Mouse (Mus musculus) limb, embryonic 12.5 days (tissue): ENCODE measurements around the gene Tmtc2. TPM values are rescaled to one million over a fixed set of nuclear protein-coding genes. Genes with fewer than 3 reads are reported as not detected.

Experiments
- ATAC-seq: fragments of 200-750 bp; cut with Nextera tagmentation; 2 replicates; pipeline ENCODE4 v1.8.0; 2017; ENCODE audit warnings: low read depth, moderate TSS enrichment; ENCODE audit not compliant: insufficient number of reproducible peaks, insufficient read depth, low FRiP score, low TSS enrichment
- H3K27ac ChIP-seq: fragments of 300-500 bp; sonication (generic); 2 replicates; pipeline ENCODE4 v1.5.1; 2016; ENCODE audit warnings: mild to moderate bottlenecking, moderate library complexity
- H3K27me3 ChIP-seq: fragments of 300-500 bp; sonication (generic); 2 replicates; pipeline ENCODE4 v1.6.1; 2016; ENCODE audit warnings: mild to moderate bottlenecking, moderate library complexity
- H3K36me3 ChIP-seq: fragments of 300-500 bp; sonication (generic); 2 replicates; pipeline ENCODE4 v1.6.1; 2016; ENCODE audit warnings: mild to moderate bottlenecking, moderate library complexity
- H3K4me1 ChIP-seq: fragments of 300-500 bp; sonication (generic); replicated peaks from 2 replicates; pipeline ENCODE4 v1.6.1; 2016
- H3K4me2 ChIP-seq: fragments of 300-500 bp; sonication (generic); 2 replicates; pipeline ENCODE4 v1.6.1; 2016; ENCODE audit warnings: mild to moderate bottlenecking, moderate library complexity
- H3K4me3 ChIP-seq: fragments of 300-500 bp; sonication (generic); replicated peaks from 2 replicates; pipeline ENCODE4 v1.5.1; 2016; ENCODE audit warnings: mild to moderate bottlenecking
- H3K9ac ChIP-seq: fragments of 300-500 bp; sonication (generic); replicated peaks from 2 replicates; pipeline ENCODE4 v1.6.1; 2016; ENCODE audit warnings: mild to moderate bottlenecking, moderate library complexity
- H3K9me3 ChIP-seq: fragments of 300-500 bp; sonication (generic); 2 replicates; pipeline ENCODE4 v1.6.1; 2016; ENCODE audit warnings: mild to moderate bottlenecking, moderate library complexity
- WGBS: fragments of 180-500 bp; shearing (Covaris S2); methylation state at CpG from one replicate; pipeline ENCODE4 v1.1.7; 2016; 5-methylcytosine and 5-hydroxymethylcytosine counted together
- polyA plus RNA-seq: library from polyadenylated mRNA; unstranded; fragments of >200 nt; fragmentation: Nextera tagmentation; extraction: Ambion mirVana; gene quantifications from 2 replicates; pipeline ENCODE4 v1.2.1, GENCODE M21; 2016

Tmtc2 gene
- polyA plus RNA-seq, 1 experiment from 2014 or later, result 27.0 TPM

DNA sequence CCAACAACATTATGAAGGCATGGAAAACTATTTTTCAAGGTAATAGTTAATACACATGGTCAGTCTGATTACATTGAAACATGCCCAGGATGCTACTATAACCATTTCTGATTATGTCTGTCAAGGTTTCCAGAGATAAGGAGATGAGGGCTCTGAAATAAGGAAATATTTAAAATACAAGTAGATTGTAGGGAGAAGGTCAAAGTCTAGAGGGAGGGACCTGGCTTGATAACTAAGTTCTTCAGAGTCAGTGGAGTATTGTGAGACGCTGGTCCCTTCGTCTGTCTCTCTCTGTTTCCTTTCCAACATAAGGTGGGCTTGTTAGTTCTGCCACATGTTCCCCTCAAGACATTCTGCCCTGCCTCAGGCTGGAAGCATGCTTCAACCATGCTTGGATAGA, 223.9 kb downstream of the Tmtc2 start:
- no peaks in the 10 kb centered on the region for H3K9me3 ChIP-seq
- no peak for ATAC-seq
- H3K27me3 ChIP-seq, result no peaks in the 10 kb centered on the region
- no peak overlapping the region for H3K27ac ChIP-seq
- 85% methylated on average over 2 of the region's 2 CpGs for WGBS
- no peaks in the 10 kb centered on the region for H3K4me1 ChIP-seq
- no peak overlapping the region for H3K4me2 ChIP-seq
- H3K9ac ChIP-seq, result no peak overlapping the region
- no peaks in the 10 kb centered on the region for H3K36me3 ChIP-seq
- H3K4me3 ChIP-seq, result no peak overlapping the region

DNA sequence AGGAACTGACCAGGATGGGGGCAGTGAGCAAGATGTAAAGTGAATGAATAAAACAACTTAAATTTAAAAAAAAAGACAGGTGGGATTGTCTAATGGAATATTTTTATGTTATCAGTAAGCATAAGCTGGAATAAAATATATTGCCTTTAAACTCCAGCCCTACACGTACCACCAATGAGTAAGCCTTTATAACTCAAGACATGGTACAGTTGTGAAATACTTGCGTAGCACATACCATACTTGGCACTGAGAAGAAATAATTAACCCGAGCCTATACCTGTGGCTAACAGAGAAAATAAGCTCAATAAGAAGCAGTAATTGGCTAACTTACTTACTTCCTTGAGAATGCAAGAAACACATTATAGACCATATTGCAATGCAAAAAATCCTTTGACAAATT, 228.3 kb downstream of the Tmtc2 start:
- Histone ChIP-seq H3K9ac (no peak overlapping the region), H3K4me3 (no peak overlapping the region), H3K27me3 (no peaks in the 10 kb centered on the region), H3K4me2 (no peak overlapping the region), H3K9me3 (no peaks in the 10 kb centered on the region), H3K27ac (no peak overlapping the region), H3K4me1 (no peaks in the 10 kb centered on the region), H3K36me3 (no peaks in the 10 kb centered on the region)
- WGBS, result 90% methylated on average over 3 of the region's 3 CpGs
- no peak for ATAC-seq

DNA sequence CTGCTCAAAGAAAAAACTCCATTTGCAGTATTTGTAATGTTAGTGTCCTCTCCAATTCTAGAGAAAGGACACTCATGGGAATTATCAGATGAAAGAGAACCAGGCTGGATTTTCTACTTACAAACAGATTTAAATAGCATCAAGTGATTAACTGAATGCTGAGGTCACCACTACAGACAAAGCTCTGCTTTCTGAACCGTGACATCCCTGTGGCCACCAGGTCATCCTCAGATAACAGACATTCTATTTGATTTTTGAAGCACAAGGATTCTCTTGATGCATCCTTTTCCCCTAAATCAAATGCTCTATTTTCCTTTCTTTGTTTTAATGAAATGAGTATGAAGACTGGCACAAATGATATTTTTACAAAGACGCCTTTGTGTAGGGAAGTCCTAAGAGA, 241.4 kb downstream of the Tmtc2 start:
- Histone ChIP-seq H3K36me3 (no peaks in the 10 kb centered on the region), H3K4me2 (no peak overlapping the region), H3K27ac (no peak overlapping the region), H3K4me3 (no peak overlapping the region), H3K4me1 (peaks cover 8% of the 10 kb centered on the region; the same call in 1 of the 2 replicates), H3K9ac (no peak overlapping the region), H3K9me3 (no peaks in the 10 kb centered on the region), H3K27me3 (no peaks in the 10 kb centered on the region)
- no peak for ATAC-seq
- 88% methylated on average over 2 of the region's 2 CpGs for WGBS

DNA sequence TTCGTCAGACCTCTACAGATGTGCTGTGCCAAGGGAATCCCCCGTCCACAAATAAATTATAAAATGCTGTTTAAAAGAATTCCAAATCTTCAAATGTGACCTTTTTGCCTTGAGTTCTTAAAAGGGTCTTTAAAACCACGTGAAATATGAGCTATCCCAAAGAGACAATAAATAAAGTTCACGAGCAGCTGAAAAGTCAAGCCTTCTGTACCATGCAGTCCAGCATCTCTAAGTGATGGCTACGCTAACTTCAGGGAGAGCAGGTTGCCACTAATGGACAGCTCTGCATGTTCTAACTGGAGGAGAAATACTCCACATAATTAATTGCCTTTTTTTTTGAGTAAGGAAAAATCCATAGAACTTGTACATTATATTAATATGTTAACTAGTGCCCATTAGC, 243.9 kb downstream of the Tmtc2 start:
- H3K36me3 ChIP-seq, result no peaks in the 10 kb centered on the region
- H3K27me3 ChIP-seq, result no peaks in the 10 kb centered on the region
- H3K27ac ChIP-seq, result no peak overlapping the region
- peaks cover 8% of the 10 kb centered on the region; the same call in 1 of the 2 replicates for H3K4me1 ChIP-seq
- 18% methylated on average over 5 of the region's 5 CpGs for WGBS
- ATAC-seq, result no peak
- H3K9me3 ChIP-seq, result no peaks in the 10 kb centered on the region
- H3K4me2 ChIP-seq, result no peak overlapping the region
- H3K4me3 ChIP-seq, result no peak overlapping the region
- no peak overlapping the region for H3K9ac ChIP-seq

DNA sequence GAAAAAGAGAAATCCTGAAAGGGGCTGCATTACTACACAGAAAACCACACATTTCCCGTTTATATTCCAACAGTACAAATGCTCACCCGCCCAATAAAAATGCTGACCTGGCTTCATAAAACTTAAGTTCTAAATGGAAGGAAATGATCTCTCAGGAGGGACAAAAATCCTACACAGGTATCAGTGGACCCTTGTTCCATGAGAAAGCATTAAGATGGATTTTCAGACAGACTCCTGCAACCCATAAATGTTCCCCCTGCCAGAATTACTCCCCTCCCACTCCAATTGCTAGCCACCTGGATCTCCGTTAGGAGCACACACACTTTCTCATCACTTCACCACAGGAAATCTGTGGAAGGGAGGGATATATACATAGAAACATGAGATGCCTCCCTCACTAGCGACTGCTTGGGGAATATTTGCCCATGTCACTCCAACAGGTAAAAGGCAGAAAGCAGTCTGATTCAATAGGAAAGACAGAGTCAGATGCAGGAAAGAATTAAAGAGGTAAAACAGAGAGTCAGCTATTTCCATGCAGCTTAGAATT, 250.5 kb downstream of the Tmtc2 start:
- Histone ChIP-seq H3K4me2 (no peak overlapping the region), H3K4me1 (peaks cover 19% of the 10 kb centered on the region), H3K27me3 (no peaks in the 10 kb centered on the region), H3K9ac (no peak overlapping the region), H3K4me3 (no peak overlapping the region), H3K36me3 (peaks cover 26% of the 10 kb centered on the region), H3K9me3 (peaks cover 5% of the 10 kb centered on the region), H3K27ac (no peak overlapping the region)
- ATAC-seq, result peak; percentile 68; the same call in 1 of the 2 replicates
- 27% methylated on average over 4 of the region's 4 CpGs for WGBS

DNA sequence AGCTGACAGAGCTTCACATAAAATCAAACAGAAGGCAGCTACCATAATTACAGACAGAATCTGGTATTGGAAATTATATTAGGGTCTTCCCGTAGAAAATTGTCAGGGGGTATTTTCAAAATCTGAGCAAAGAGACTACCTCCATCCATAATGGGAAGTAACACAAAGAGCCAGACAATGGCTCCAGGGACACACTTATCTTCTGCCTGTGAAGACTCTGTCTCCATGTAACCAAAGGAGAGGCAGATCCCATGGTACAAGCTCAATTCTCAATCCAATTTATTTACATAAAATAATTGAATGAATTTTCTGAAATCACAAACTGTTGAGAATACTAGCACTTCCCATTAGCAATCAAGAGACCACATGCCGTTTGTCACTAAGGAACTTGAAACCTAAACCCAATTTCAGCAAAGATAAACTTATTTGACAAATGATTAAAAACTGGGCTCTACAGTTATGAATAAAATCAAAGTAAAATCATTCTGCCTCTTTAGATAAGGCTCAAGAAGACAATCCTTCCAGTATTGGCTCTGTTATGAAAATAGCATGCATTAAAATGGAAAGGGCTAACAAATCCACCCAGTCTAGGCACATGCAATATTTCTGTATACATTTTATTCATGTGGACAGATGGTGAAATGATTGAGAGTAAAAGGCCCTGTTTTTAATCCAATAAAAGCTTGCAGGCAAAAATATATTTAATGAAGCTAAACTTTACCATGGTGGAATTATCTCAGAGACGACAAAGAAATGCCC, 254.8 kb downstream of the Tmtc2 start:
- Histone ChIP-seq H3K4me1 (peaks cover 18% of the 10 kb centered on the region), H3K9ac (no peak overlapping the region), H3K9me3 (peaks cover 5% of the 10 kb centered on the region), H3K27ac (no peak overlapping the region), H3K27me3 (no peaks in the 10 kb centered on the region), H3K4me2 (no peak overlapping the region), H3K4me3 (no peak overlapping the region), H3K36me3 (peaks cover 26% of the 10 kb centered on the region)
- WGBS, result 59% methylated on average over 3 of the region's 3 CpGs
- ATAC-seq, result no peak

DNA sequence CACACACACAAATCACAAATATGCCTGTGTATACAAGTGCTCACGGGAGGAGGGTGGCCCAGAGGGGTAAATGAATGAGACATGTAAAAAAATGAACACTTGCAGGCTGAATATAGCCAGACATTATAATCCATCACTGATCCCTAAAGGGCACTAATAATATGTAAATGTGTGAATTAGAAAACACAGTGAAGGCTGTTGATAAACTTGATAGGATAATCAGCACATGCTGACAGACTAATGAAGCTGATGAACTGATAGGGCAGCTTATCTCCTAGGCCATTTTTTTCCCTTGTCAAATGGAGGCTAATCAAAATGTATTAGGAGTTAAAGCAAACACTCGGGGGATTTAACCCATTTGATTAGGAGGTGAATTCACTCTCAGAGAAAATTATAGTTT, 255.4 kb downstream of the Tmtc2 start:
- no peak for ATAC-seq
- no peak overlapping the region for H3K9ac ChIP-seq
- no peak overlapping the region for H3K4me3 ChIP-seq
- peaks cover 12% of the 10 kb centered on the region for H3K4me1 ChIP-seq
- H3K27me3 ChIP-seq, result no peaks in the 10 kb centered on the region
- WGBS, result 38% methylated on average over 2 of the region's 2 CpGs
- no peak overlapping the region for H3K27ac ChIP-seq
- H3K36me3 ChIP-seq, result peaks cover 26% of the 10 kb centered on the region
- peaks cover 5% of the 10 kb centered on the region for H3K9me3 ChIP-seq
- H3K4me2 ChIP-seq, result no peak overlapping the region

DNA sequence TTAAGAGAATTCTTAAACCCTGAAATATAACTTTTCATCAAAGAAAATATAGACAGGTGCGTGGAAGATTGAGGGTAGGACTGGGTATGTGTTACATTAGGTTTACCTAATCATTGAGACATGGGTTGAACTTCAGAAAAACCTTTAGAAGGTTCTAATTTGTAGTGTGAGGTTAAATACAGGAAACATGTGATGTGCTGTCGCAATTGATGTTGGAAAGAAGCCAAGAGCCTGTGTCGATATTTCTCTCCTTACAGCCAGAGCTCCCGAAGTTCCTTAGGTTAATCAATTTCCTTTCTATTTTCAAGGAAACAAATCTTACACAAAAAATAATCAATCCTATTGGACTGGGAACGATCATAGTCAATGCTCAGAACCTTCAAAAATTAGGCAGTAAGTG, 261.3 kb downstream of the Tmtc2 start:
- no peaks in the 10 kb centered on the region for H3K36me3 ChIP-seq
- H3K4me1 ChIP-seq, result no peaks in the 10 kb centered on the region
- no peak overlapping the region for H3K4me3 ChIP-seq
- H3K9me3 ChIP-seq, result no peaks in the 10 kb centered on the region
- H3K9ac ChIP-seq, result no peak overlapping the region
- no peaks in the 10 kb centered on the region for H3K27me3 ChIP-seq
- no peak overlapping the region for H3K27ac ChIP-seq
- no peak for ATAC-seq
- WGBS, result 58% methylated on average over 5 of the region's 5 CpGs
- no peak overlapping the region for H3K4me2 ChIP-seq

DNA sequence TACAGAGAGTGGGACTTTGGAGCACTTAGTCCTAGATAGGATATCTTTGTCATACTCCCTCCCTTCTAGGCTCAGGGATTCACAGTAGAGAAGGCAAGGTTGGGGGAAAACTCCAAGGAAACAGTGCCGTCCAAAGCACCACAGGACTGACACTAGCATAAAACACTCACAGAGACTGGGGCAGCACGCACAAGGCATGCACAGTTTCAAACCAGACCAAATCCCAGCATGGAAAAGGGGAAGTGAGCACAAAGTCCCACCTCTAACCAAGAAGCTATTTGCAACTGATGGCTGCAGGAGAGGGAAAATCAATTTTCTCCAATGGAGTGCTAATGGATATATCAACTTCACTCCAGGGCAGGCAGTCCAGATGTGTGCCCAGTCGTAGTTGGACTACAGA, 276.7 kb downstream of the Tmtc2 start:
- Histone ChIP-seq H3K4me1 (peaks cover 11% of the 10 kb centered on the region), H3K9me3 (peaks cover 4% of the 10 kb centered on the region; the same call in 1 of the 2 replicates), H3K4me3 (no peak overlapping the region), H3K27ac (no peak overlapping the region), H3K9ac (no peak overlapping the region), H3K36me3 (peaks cover 20% of the 10 kb centered on the region; the same call in 1 of the 2 replicates), H3K27me3 (no peaks in the 10 kb centered on the region), H3K4me2 (no peak overlapping the region)
- ATAC-seq, result no peak
- 44% methylated on average over 3 of the region's 3 CpGs for WGBS

DNA sequence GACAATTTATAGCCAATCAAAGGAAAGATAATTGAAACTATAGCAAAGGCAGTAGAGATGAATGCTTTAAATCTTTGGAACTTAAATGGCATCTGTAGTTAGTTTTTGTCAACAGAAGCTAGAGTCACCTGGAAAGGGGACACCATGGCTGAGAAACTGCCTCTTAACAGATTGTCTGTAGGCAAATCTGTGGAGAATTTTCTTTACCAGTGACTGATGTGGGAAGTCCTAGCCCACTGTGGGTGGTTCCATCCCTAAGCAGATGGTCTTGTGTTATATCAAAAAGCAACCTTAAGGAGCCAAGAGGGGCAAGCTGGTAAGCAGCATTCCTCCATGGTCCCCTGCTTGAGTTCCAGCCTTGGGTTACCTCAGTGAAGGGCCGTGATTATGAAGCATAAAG, 281.3 kb downstream of the Tmtc2 start:
- no peak overlapping the region for H3K27ac ChIP-seq
- 88% methylated on average over 1 of the region's 1 CpGs for WGBS
- H3K4me3 ChIP-seq, result no peak overlapping the region
- no peaks in the 10 kb centered on the region for H3K27me3 ChIP-seq
- H3K4me1 ChIP-seq, result peaks cover 11% of the 10 kb centered on the region
- no peaks in the 10 kb centered on the region; the same call in 1 of the 2 replicates for H3K36me3 ChIP-seq
- no peak overlapping the region for H3K4me2 ChIP-seq
- H3K9ac ChIP-seq, result no peak overlapping the region
- H3K9me3 ChIP-seq, result no peaks in the 10 kb centered on the region
- ATAC-seq, result no peak

DNA sequence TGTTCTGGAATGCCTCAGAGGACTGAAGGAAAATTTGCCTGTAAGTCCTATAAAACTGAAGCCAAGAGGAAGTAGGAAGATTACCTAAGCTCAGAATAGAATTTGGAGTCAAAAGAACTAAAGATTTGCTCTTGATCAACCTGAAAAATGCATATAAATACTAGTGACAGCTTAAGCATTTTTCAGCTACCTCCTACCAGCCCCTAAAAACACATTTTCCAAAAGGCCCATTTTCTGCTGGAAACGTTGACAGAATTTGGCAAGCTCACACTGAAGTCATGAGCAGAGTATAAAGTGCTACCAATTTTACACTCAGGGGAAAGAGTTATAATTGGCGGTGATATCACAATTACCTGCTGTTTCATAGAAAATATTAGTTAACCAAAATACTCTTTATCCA, 285.8 kb downstream of the Tmtc2 start:
- Histone ChIP-seq H3K27me3 (no peaks in the 10 kb centered on the region), H3K9me3 (no peaks in the 10 kb centered on the region), H3K36me3 (no peaks in the 10 kb centered on the region; the same call in 1 of the 2 replicates), H3K4me2 (no peak overlapping the region), H3K4me3 (no peak overlapping the region), H3K27ac (no peak overlapping the region), H3K9ac (no peak overlapping the region), H3K4me1 (peaks cover 12% of the 10 kb centered on the region)
- 76% methylated on average over 2 of the region's 2 CpGs for WGBS
- no peak for ATAC-seq

DNA sequence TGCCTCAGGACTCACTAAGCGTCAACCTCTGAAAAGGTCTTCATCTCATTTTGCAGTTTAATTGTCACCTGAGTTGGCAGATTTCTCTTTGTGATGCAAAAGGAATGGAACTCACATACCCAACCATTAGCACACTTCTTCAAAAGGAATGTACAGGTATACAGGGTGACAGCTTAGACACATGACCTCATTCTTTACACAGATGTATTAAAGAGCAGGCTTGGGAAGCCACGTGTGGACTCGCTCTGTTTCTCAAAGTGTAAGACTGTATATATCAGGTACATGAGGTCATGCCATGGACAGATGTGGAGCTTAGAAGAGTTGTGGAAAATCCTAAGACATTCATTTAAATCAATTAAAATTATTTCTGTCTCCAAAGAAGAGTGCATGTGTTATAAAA, 286.7 kb downstream of the Tmtc2 start:
- 82% methylated on average over 3 of the region's 3 CpGs for WGBS
- H3K9ac ChIP-seq, result no peak overlapping the region
- H3K27me3 ChIP-seq, result no peaks in the 10 kb centered on the region
- ATAC-seq, result no peak
- H3K9me3 ChIP-seq, result no peaks in the 10 kb centered on the region
- peaks cover 12% of the 10 kb centered on the region for H3K4me1 ChIP-seq
- no peaks in the 10 kb centered on the region for H3K36me3 ChIP-seq
- H3K4me2 ChIP-seq, result no peak overlapping the region
- no peak overlapping the region for H3K4me3 ChIP-seq
- H3K27ac ChIP-seq, result no peak overlapping the region
